ENCODE assay signal across 8 mouse cellular contexts in genomic region chr5:105500132-105501121, GRCm38 (mm10). TPM values are rescaled to one million over a fixed set of nuclear protein-coding genes. Genes with fewer than 3 reads are reported as not detected.
DNase-seq lines count a peak whose midpoint lies in the region; ATAC-seq and TF ChIP-seq lines count a peak whose summit lies in the region.

No protein-coding gene starts in this region.

- H3K4me3 ChIP-seq in intestine, postnatal 0 days (ENCODE audit: low read depth, low read length): no peak overlapping the region
- no peak overlapping the region for H3K4me3 ChIP-seq in intestine, embryonic 15.5 days (replicated peaks)
- no peak overlapping the region for H3K4me3 ChIP-seq in myocyte

- no peaks in the 10 kb centered on the region for H3K36me3 ChIP-seq in intestine, postnatal 0 days (ENCODE audit: control insufficient read depth, insufficient read depth)
- no peaks in the 10 kb centered on the region for H3K36me3 ChIP-seq in intestine, embryonic 15.5 days
- H3K36me3 ChIP-seq in myocyte (ENCODE audit: control insufficient read depth, insufficient read depth): no peaks in the 10 kb centered on the region

- WGBS in intestine, postnatal 0 days: 61% methylated on average over 12 of the region's 12 CpGs
- WGBS in intestine, embryonic 15.5 days: 58% methylated on average over 12 of the region's 12 CpGs

- H3K27me3 ChIP-seq in intestine, postnatal 0 days (replicated peaks; ENCODE audit: control insufficient read depth, insufficient read depth, low read length): no peaks in the 10 kb centered on the region
- H3K27me3 ChIP-seq in intestine, embryonic 15.5 days (replicated peaks): no peaks in the 10 kb centered on the region
- no peaks in the 10 kb centered on the region for H3K27me3 ChIP-seq in myocyte (ENCODE audit: control insufficient read depth, insufficient read depth, insufficient read length)

- peak; percentile 62 for DNase-seq in NIH3T3 (ENCODE audit: low read depth)
- no peak for DNase-seq in frontal cortex, postnatal 36 days (ENCODE audit: low spot score in 2 of 2)
- DNase-seq in cerebellum, adult 11-12 months: no peak
- DNase-seq in heart, postnatal 14 days: no peak

- no peak overlapping the region for H3ac ChIP-seq in myocyte (ENCODE audit: control insufficient read depth, insufficient read length)

- intact Hi-C loops in heart, postnatal 14 days (cut with DNase I): no loop called here

- H3K4me1 ChIP-seq in intestine, postnatal 0 days (replicated peaks; ENCODE audit: control insufficient read depth, insufficient read depth, low read length): 0 out of 2 replicates have a peak, but pooled peaks cover 5% of the 10 kb centered on the region
- H3K4me1 ChIP-seq in intestine, embryonic 15.5 days (replicated peaks): no peaks in the 10 kb centered on the region

- H3K9ac ChIP-seq in intestine, postnatal 0 days (ENCODE audit: low read depth, low read length): no peak overlapping the region
- no peak overlapping the region for H3K9ac ChIP-seq in intestine, embryonic 15.5 days

- TF ChIP-seq CTCF in intestine, postnatal 0 days (IDR thresholded peaks at IDR 0.05; ENCODE audit: low read depth): peak; percentile 44

- TF ChIP-seq POLR2A in myocyte (IDR thresholded peaks at IDR 0.05; ENCODE audit: insufficient read length, low read depth): peak; percentile 20

- no peak overlapping the region for H3K27ac ChIP-seq in intestine, postnatal 0 days (ENCODE audit: low read depth, low read length)
- H3K27ac ChIP-seq in intestine, embryonic 15.5 days: no peak overlapping the region

- no peaks in the 10 kb centered on the region for H3K9me3 ChIP-seq in intestine, postnatal 0 days (ENCODE audit: control insufficient read depth)
- no peaks in the 10 kb centered on the region for H3K9me3 ChIP-seq in intestine, embryonic 15.5 days

- H3K79me2 ChIP-seq in myocyte (ENCODE audit: control insufficient read depth, insufficient read depth): no peaks in the 10 kb centered on the region

- no peak overlapping the region for H3K4me2 ChIP-seq in intestine, postnatal 0 days (replicated peaks; ENCODE audit: low read depth)
- H3K4me2 ChIP-seq in intestine, embryonic 15.5 days (replicated peaks): no peak overlapping the region
- peak overlapping the region; percentile 78 for H3K4me2 ChIP-seq in myocyte (ENCODE audit: low read depth)

- ATAC-seq in intestine, postnatal 0 days: no peak
- ATAC-seq in intestine, embryonic 15.5 days: no peak
- ATAC-seq in hematopoietic stem cell, adult 5-6 weeks (replicated peaks in 1 of 2; ENCODE audit: insufficient read depth in 1 of 2, low FRiP score in 2 of 2, low TSS enrichment in 1 of 2, low read depth in 1 of 2, poor library complexity in 2 of 2, severe bottlenecking in 2 of 2): peak; percentile 38 to 54; a peak in 3 of 4 replicates

TF ChIP-seq in myocyte, 11 proteins besides CTCF, POLR2A, EP300 and RAD21:
- TF ChIP-seq MAX (IDR thresholded peaks at IDR 0.05; ENCODE audit: low read depth) (no peak), MYOD1 (IDR thresholded peaks at IDR 0.05; ENCODE audit: control insufficient read depth in 1 of 3, insufficient read length in 2 of 3, low read depth in 2 of 3) (peak in 1 of 3 experiments; percentile 25), USF1 (IDR thresholded peaks at IDR 0.05; ENCODE audit: low read depth) (no peak), CEBPB (IDR thresholded peaks at IDR 0.05; ENCODE audit: insufficient read depth, poor library complexity, severe bottlenecking) (no peak), POLR2AphosphoS2 (IDR thresholded peaks at IDR 0.05; ENCODE audit: insufficient read length, low read depth) (no peak), REST (IDR thresholded peaks at IDR 0.05; ENCODE audit: insufficient read depth, insufficient read length) (no peak), TCF12 (IDR thresholded peaks at IDR 0.05; ENCODE audit: insufficient read depth, poor library complexity, severe bottlenecking) (no peak), MYOG (IDR thresholded peaks at IDR 0.05; ENCODE audit: control insufficient read depth in 1 of 3, insufficient read depth in 1 of 3, insufficient read length in 2 of 3, low read depth in 2 of 3) (no peak), TCF3 (IDR thresholded peaks at IDR 0.05; ENCODE audit: insufficient read length, low read depth) (no peak), E2F4 (IDR thresholded peaks at IDR 0.05; ENCODE audit: insufficient read depth) (no peak), SRF (IDR thresholded peaks at IDR 0.05; ENCODE audit: control insufficient read depth, insufficient read length, low read depth) (peak; percentile 76)

RNA-seq across cellular contexts. Expression of gene Lrrc8c, which starts 18.8 kb away (rescaled TPM):
- 11.8 and 13.4 TPM in 2 replicates for polyA plus RNA-seq in intestine, postnatal 0 days (2015; fragmentation: Nextera tagmentation; extraction: Ambion mirVana)
- polyA plus RNA-seq in intestine, embryonic 15.5 days (2015; fragmentation: Nextera tagmentation; extraction: Ambion mirVana): 15.0 and 16.2 TPM in 2 replicates
- 12.5 and 17.3 TPM in 2 replicates for total RNA-seq in hematopoietic stem cell, adult 5-6 weeks (2017)
- polyA plus RNA-seq in myocyte (2012; fragmentation: generic; extraction: Trizol): 7.9 TPM
- 10 to 100 TPM; 45.8 to 51.7 TPM for total RNA-seq in heart, postnatal 14 days (2021)

Comparison
In these comparisons a context has a peak if more than half of its experiments do, and no peak if none do; other contexts are left out.
1. ATAC-seq: peak in hematopoietic stem cell, adult 5-6 weeks (2 of 2); none in intestine, postnatal 0 days (single experiment) and intestine, embryonic 15.5 days (single experiment).